8 mouse cellular contexts compared by ENCODE assay signal in genomic region chr17:35666851-35667256, GRCm38 (mm10). TPM values are rescaled to one million over a fixed set of nuclear protein-coding genes. Genes with fewer than 3 reads are reported as not detected.
DNase-seq lines count a peak whose midpoint lies in the region; ATAC-seq and TF ChIP-seq lines count a peak whose summit lies in the region.

No protein-coding gene starts in this region.

- H3K79me2 ChIP-seq in heart, adult 2 months (replicated peaks; ENCODE audit: control insufficient read depth, insufficient read depth, low read length), result no peaks in the 10 kb centered on the region

- H3K27me3 ChIP-seq in heart, adult 2 months (ENCODE audit: control insufficient read depth, insufficient read depth, low read length), result no peaks in the 10 kb centered on the region
- no peaks in the 10 kb centered on the region for H3K27me3 ChIP-seq in hindbrain, embryonic 11.5 days (ENCODE audit: control insufficient read depth, insufficient read depth, low read length)
- H3K27me3 ChIP-seq in liver, embryonic 12.5 days (replicated peaks), result no peaks in the 10 kb centered on the region
- no peaks in the 10 kb centered on the region for H3K27me3 ChIP-seq in small intestine, adult 2 months (ENCODE audit: control insufficient read depth, insufficient read depth, low read length)

- no peak for TF ChIP-seq EP300 in heart, adult 2 months (IDR thresholded peaks at IDR 0.05; ENCODE audit: insufficient read depth, low read depth, low read length)

- H3K4me1 ChIP-seq in heart, adult 2 months (ENCODE audit: control insufficient read depth, insufficient read depth, low read length), result peaks cover 2% of the 10 kb centered on the region; the same call in 1 of the 2 replicates
- H3K4me1 ChIP-seq in bone marrow macrophage, adult 2 months (ENCODE audit: control insufficient read depth, insufficient read depth, low read length), result peaks cover 3% of the 10 kb centered on the region; the same call in 1 of the 2 replicates
- peaks cover 7% of the 10 kb centered on the region for H3K4me1 ChIP-seq in hindbrain, embryonic 11.5 days (replicated peaks; ENCODE audit: control insufficient read depth, insufficient read depth, low read length)
- H3K4me1 ChIP-seq in liver, embryonic 12.5 days, result peaks cover 21% of the 10 kb centered on the region
- peaks cover 9% of the 10 kb centered on the region for H3K4me1 ChIP-seq in small intestine, adult 2 months (ENCODE audit: control insufficient read depth, insufficient read depth, insufficient read length, low read length)

- intact Hi-C loops in heart, adult 2 months (cut with DNase I), result no loop called here
- intact Hi-C loops in heart, postnatal 14 days (cut with DNase I), result no loop called here

- H3K9me3 ChIP-seq in hindbrain, embryonic 11.5 days (ENCODE audit: control insufficient read depth, low read length), result no peaks in the 10 kb centered on the region
- no peaks in the 10 kb centered on the region for H3K9me3 ChIP-seq in liver, embryonic 12.5 days (replicated peaks)

- peak in 1 of 2 experiments; percentile 17 for DNase-seq in heart, adult 2 months
- no peak for DNase-seq in heart, postnatal 14 days
- peak; percentile 65 for DNase-seq in 416B (ENCODE audit: low read depth)
- DNase-seq in hindbrain, embryonic 11.5 days (ENCODE audit: low spot score), result no peak
- DNase-seq in cerebellum, postnatal 10 days, result no peak

- H3K4me3 ChIP-seq in heart, adult 2 months, result peak overlapping the region; percentile 88
- H3K4me3 ChIP-seq in bone marrow macrophage, adult 2 months (ENCODE audit: insufficient read depth, low read length), result peak overlapping the region; percentile 96
- H3K4me3 ChIP-seq in hindbrain, embryonic 11.5 days (ENCODE audit: low read depth, low read length), result peak overlapping the region; percentile 74
- peak overlapping the region; percentile 78 for H3K4me3 ChIP-seq in liver, embryonic 12.5 days
- H3K4me3 ChIP-seq in small intestine, adult 2 months (ENCODE audit: low read depth, low read length), result peak overlapping the region; percentile 93

- peak overlapping the region; percentile 73 for H3K9ac ChIP-seq in heart, adult 2 months (ENCODE audit: low read depth, low read length)
- peak overlapping the region; percentile 84 for H3K9ac ChIP-seq in hindbrain, embryonic 11.5 days (ENCODE audit: low read depth, low read length)
- peak overlapping the region; percentile 86 for H3K9ac ChIP-seq in liver, embryonic 12.5 days

- H3K36me3 ChIP-seq in heart, adult 2 months (ENCODE audit: control insufficient read depth, insufficient read depth, low read length), result no peaks in the 10 kb centered on the region
- no peaks in the 10 kb centered on the region for H3K36me3 ChIP-seq in hindbrain, embryonic 11.5 days (ENCODE audit: control insufficient read depth, insufficient read depth, low read length)
- H3K36me3 ChIP-seq in liver, embryonic 12.5 days, result peaks cover 57% of the 10 kb centered on the region
- peaks cover 8% of the 10 kb centered on the region for H3K36me3 ChIP-seq in small intestine, adult 2 months (ENCODE audit: control insufficient read depth, insufficient read depth, low read length)

- 4% methylated on average over 13 of the region's 13 CpGs for WGBS in heart, adult 2 months
- 3% methylated on average over 13 of the region's 13 CpGs for WGBS in hindbrain, embryonic 11.5 days
- WGBS in liver, embryonic 12.5 days (ENCODE audit: insufficient replicate concordance), result 8% methylated on average over 13 of the region's 13 CpGs
- WGBS in small intestine, adult 2 months, result 1% methylated on average over 13 of the region's 13 CpGs

- peak overlapping the region; percentile 91 for H3K4me2 ChIP-seq in hindbrain, embryonic 11.5 days (replicated peaks; ENCODE audit: low read depth, low read length)
- peak overlapping the region; percentile 93 for H3K4me2 ChIP-seq in liver, embryonic 12.5 days

- TF ChIP-seq POLR2A in heart, adult 2 months (IDR thresholded peaks at IDR 0.05; ENCODE audit: insufficient read depth, low read depth, low read length), result no peak
- TF ChIP-seq POLR2A in bone marrow macrophage, adult 2 months (IDR thresholded peaks at IDR 0.05; ENCODE audit: borderline replicate concordance, low read depth, low read length), result no peak
- no peak for TF ChIP-seq POLR2A in small intestine, adult 2 months (IDR thresholded peaks at IDR 0.05; ENCODE audit: low read depth, low read length)

- H3K27ac ChIP-seq in heart, adult 2 months, result peak overlapping the region; percentile 87
- H3K27ac ChIP-seq in bone marrow macrophage, adult 2 months (ENCODE audit: insufficient read depth, low read depth, low read length), result peak overlapping the region; percentile 54
- H3K27ac ChIP-seq in hindbrain, embryonic 11.5 days (ENCODE audit: low read depth, low read length), result peak overlapping the region; percentile 70
- peak overlapping the region; percentile 68 for H3K27ac ChIP-seq in liver, embryonic 12.5 days
- H3K27ac ChIP-seq in small intestine, adult 2 months (ENCODE audit: insufficient read depth, low read depth, low read length), result peak overlapping the region; percentile 62

- peak; percentile 68 for ATAC-seq in hindbrain, embryonic 11.5 days (ENCODE audit: low FRiP score)
- ATAC-seq in liver, embryonic 12.5 days, result peak; percentile 31

- no peak for TF ChIP-seq CTCF in heart, adult 2 months (IDR thresholded peaks at IDR 0.05)
- no peak for TF ChIP-seq CTCF in bone marrow macrophage, adult 2 months (IDR thresholded peaks at IDR 0.05; ENCODE audit: low read depth, low read length)
- TF ChIP-seq CTCF in small intestine, adult 2 months (IDR thresholded peaks at IDR 0.05; ENCODE audit: extremely low read depth, insufficient read length, insufficient replicate concordance, low read depth, low read length), result no peak

RNA-seq across cellular contexts. Expression of gene Vars2, which starts 0.5 kb away (rescaled TPM):
- 10 to 100 TPM; 26.6 to 28.3 TPM for total RNA-seq in heart, adult 2 months (2021)
- 19.3 and 20.3 TPM in 2 replicates for polyA plus RNA-seq in heart, adult 2 months (2012; rRNA removed)
- 10 to 100 TPM; 29.6 to 30.7 TPM for total RNA-seq in heart, postnatal 14 days (2021)
- 10.2 and 12.1 TPM in 2 replicates for polyA plus RNA-seq in bone marrow macrophage, adult 2 months (2012; ENCODE audit: insufficient read depth, insufficient read length, missing spikeins)
- polyA plus RNA-seq in hindbrain, embryonic 11.5 days (2014; fragmentation: Nextera tagmentation; extraction: Ambion mirVana), result 6.9 and 8.7 TPM in 2 replicates
- polyA plus RNA-seq in liver, embryonic 12.5 days (2016; fragmentation: Nextera tagmentation; extraction: Ambion mirVana), result 10.7 and 11.8 TPM in 2 replicates
- 18.2 and 26.5 TPM in 2 replicates for polyA plus RNA-seq in small intestine, adult 2 months (2012; rRNA removed)

RNA-seq across cellular contexts. Expression of gene Gtf2h4, which starts 6.7 kb away (rescaled TPM):
- total RNA-seq in heart, adult 2 months (2021), result 10 to 100 TPM; 15.0 to 20.6 TPM
- polyA plus RNA-seq in heart, adult 2 months (2012; rRNA removed), result 19.2 and 21.0 TPM in 2 replicates
- 10 to 100 TPM; 16.8 to 23.2 TPM for total RNA-seq in heart, postnatal 14 days (2021)
- polyA plus RNA-seq in bone marrow macrophage, adult 2 months (2012; ENCODE audit: insufficient read depth, insufficient read length, missing spikeins), result 12.2 and 15.8 TPM in 2 replicates
- polyA plus RNA-seq in hindbrain, embryonic 11.5 days (2014; fragmentation: Nextera tagmentation; extraction: Ambion mirVana), result 37.8 and 41.4 TPM in 2 replicates
- 38.3 and 44.0 TPM in 2 replicates for polyA plus RNA-seq in liver, embryonic 12.5 days (2016; fragmentation: Nextera tagmentation; extraction: Ambion mirVana)
- polyA plus RNA-seq in small intestine, adult 2 months (2012; rRNA removed), result 11.0 and 17.2 TPM in 2 replicates

RNA-seq across cellular contexts. Expression of gene Mucl3, which starts 23.4 kb away (rescaled TPM):
- total RNA-seq in heart, adult 2 months (2021), result not detected
- polyA plus RNA-seq in heart, adult 2 months (2012; rRNA removed), result not detected in 2 replicates
- total RNA-seq in heart, postnatal 14 days (2021), result not detected
- not detected in 2 replicates for polyA plus RNA-seq in bone marrow macrophage, adult 2 months (2012; ENCODE audit: insufficient read depth, insufficient read length, missing spikeins)
- polyA plus RNA-seq in hindbrain, embryonic 11.5 days (2014; fragmentation: Nextera tagmentation; extraction: Ambion mirVana), result 0.32 TPM in 1 of 2 replicates, not detected in the other
- 0.05 TPM in 1 of 2 replicates, not detected in the other for polyA plus RNA-seq in liver, embryonic 12.5 days (2016; fragmentation: Nextera tagmentation; extraction: Ambion mirVana)
- 0.23 and 85.7 TPM in 2 replicates for polyA plus RNA-seq in small intestine, adult 2 months (2012; rRNA removed)

RNA-seq across cellular contexts. Expression of gene Ddr1, which starts 37.6 kb away (rescaled TPM):
- 10 to 100 TPM; 25.9 to 30.6 TPM for total RNA-seq in heart, adult 2 months (2021)
- polyA plus RNA-seq in heart, adult 2 months (2012; rRNA removed), result 24.4 and 27.6 TPM in 2 replicates
- total RNA-seq in heart, postnatal 14 days (2021), result 10 to 100 TPM; 40.1 to 44.1 TPM
- 0.60 and 0.63 TPM in 2 replicates for polyA plus RNA-seq in bone marrow macrophage, adult 2 months (2012; ENCODE audit: insufficient read depth, insufficient read length, missing spikeins)
- polyA plus RNA-seq in hindbrain, embryonic 11.5 days (2014; fragmentation: Nextera tagmentation; extraction: Ambion mirVana), result 69.9 and 78.8 TPM in 2 replicates
- 5.7 and 6.1 TPM in 2 replicates for polyA plus RNA-seq in liver, embryonic 12.5 days (2016; fragmentation: Nextera tagmentation; extraction: Ambion mirVana)
- 51.9 and 76.9 TPM in 2 replicates for polyA plus RNA-seq in small intestine, adult 2 months (2012; rRNA removed)

RNA-seq across cellular contexts. Expression of gene Gm9573, which starts 40.4 kb away (rescaled TPM):
- total RNA-seq in heart, adult 2 months (2021), result not detected
- not detected in 2 replicates for polyA plus RNA-seq in heart, adult 2 months (2012; rRNA removed)
- not detected for total RNA-seq in heart, postnatal 14 days (2021)
- polyA plus RNA-seq in bone marrow macrophage, adult 2 months (2012; ENCODE audit: insufficient read depth, insufficient read length, missing spikeins), result not detected in 2 replicates
- not detected in 2 replicates for polyA plus RNA-seq in hindbrain, embryonic 11.5 days (2014; fragmentation: Nextera tagmentation; extraction: Ambion mirVana)
- polyA plus RNA-seq in liver, embryonic 12.5 days (2016; fragmentation: Nextera tagmentation; extraction: Ambion mirVana), result not detected in 2 replicates
- not detected in 2 replicates for polyA plus RNA-seq in small intestine, adult 2 months (2012; rRNA removed)
